In genomic region chr11:107325739-107326725, GRCm38 (mm10) we compare ENCODE assay signal across 9 mouse cellular contexts.
DNase-seq lines count a peak whose midpoint lies in the region; ATAC-seq lines count a peak whose summit lies in the region.
"Had no signal": no experiment of that assay in that cellular context is flagged by ENCODE, and none has a peak within 500 bp of the region (broad histone marks: within the 10 kb centered on the region; RNA-seq: fewer than 3 reads in every experiment).

No protein-coding gene starts in this region.

- no peaks in the 10 kb centered on the region for H3K27me3 ChIP-seq in heart, embryonic 13.5 days (replicated peaks)
- H3K27me3 ChIP-seq in forebrain, embryonic 15.5 days = no peaks in the 10 kb centered on the region
- no peaks in the 10 kb centered on the region for H3K27me3 ChIP-seq in midbrain, embryonic 11.5 days (ENCODE audit: control insufficient read depth, insufficient read depth, low read length)
- H3K27me3 ChIP-seq: limb, embryonic 12.5 days had no signal

- WGBS in heart, embryonic 13.5 days = 47% methylated on average over 14 of the region's 14 CpGs
- 31% methylated on average over 14 of the region's 14 CpGs for WGBS in forebrain, embryonic 15.5 days
- WGBS in midbrain, embryonic 11.5 days = 30% methylated on average over 14 of the region's 14 CpGs

- no peak for ATAC-seq in heart, embryonic 13.5 days (ENCODE audit: extremely low read depth, insufficient number of reproducible peaks, low FRiP score, low TSS enrichment)
- peak; percentile 48; the same call in 1 of the 2 replicates for ATAC-seq in forebrain, embryonic 15.5 days (replicated peaks)
- ATAC-seq in midbrain, embryonic 11.5 days (ENCODE audit: low FRiP score) = peak; percentile 82

- no peak for DNase-seq in heart, adult 8-10 months (ENCODE audit: low spot score)
- DNase-seq in cerebellum, adult 18-20 months = peak; percentile 37 to 38
- DNase-seq in midbrain, embryonic 11.5 days (ENCODE audit: low spot score, missing footprints) = peak; percentile 89
- no peak for DNase-seq in testis, postnatal 14 days (ENCODE audit: low spot score)
- DNase-seq in urinary bladder, postnatal 25 days (ENCODE audit: low spot score) = no peak
- DNase-seq in thymus, postnatal 4 days = no peak

- H3K9me3 ChIP-seq in heart, embryonic 13.5 days = no peaks in the 10 kb centered on the region
- H3K9me3 ChIP-seq in forebrain, embryonic 15.5 days = no peaks in the 10 kb centered on the region; the same call in 1 of the 2 replicates
- no peaks in the 10 kb centered on the region for H3K9me3 ChIP-seq in midbrain, embryonic 11.5 days (ENCODE audit: control insufficient read depth, low read length)

- H3K27ac ChIP-seq in heart, embryonic 13.5 days (replicated peaks) = peak overlapping the region; percentile 58; the same call in 1 of the 2 replicates
- peak overlapping the region; percentile 31 for H3K27ac ChIP-seq in forebrain, embryonic 15.5 days (replicated peaks)
- H3K27ac ChIP-seq in midbrain, embryonic 11.5 days (ENCODE audit: low read depth, low read length) = peak overlapping the region; percentile 40
- H3K27ac ChIP-seq: limb, embryonic 12.5 days had no signal

- H3K4me1 ChIP-seq in heart, embryonic 13.5 days = peaks cover 18% of the 10 kb centered on the region
- H3K4me1 ChIP-seq in forebrain, embryonic 15.5 days = peaks cover 19% of the 10 kb centered on the region
- H3K4me1 ChIP-seq in midbrain, embryonic 11.5 days (ENCODE audit: control insufficient read depth, insufficient read depth, low read length) = peaks cover 10% of the 10 kb centered on the region
- H3K4me1 ChIP-seq: limb, embryonic 12.5 days had no signal

- H3K4me3 ChIP-seq in heart, embryonic 13.5 days = no peak overlapping the region
- no peak overlapping the region for H3K4me3 ChIP-seq in forebrain, embryonic 15.5 days
- H3K4me3 ChIP-seq in midbrain, embryonic 11.5 days (ENCODE audit: low read depth, low read length) = no peak overlapping the region
- H3K4me3 ChIP-seq: limb, embryonic 12.5 days had no signal

- no peaks in the 10 kb centered on the region; the same call in 1 of the 2 replicates for H3K36me3 ChIP-seq in heart, embryonic 13.5 days
- H3K36me3 ChIP-seq in forebrain, embryonic 15.5 days = no peaks in the 10 kb centered on the region
- H3K36me3 ChIP-seq in midbrain, embryonic 11.5 days (ENCODE audit: control insufficient read depth, insufficient read depth, low read length) = no peaks in the 10 kb centered on the region

- peak overlapping the region; percentile 5; the same call in 1 of the 2 replicates for H3K4me2 ChIP-seq in heart, embryonic 13.5 days
- no peak overlapping the region for H3K4me2 ChIP-seq in forebrain, embryonic 15.5 days (replicated peaks)
- H3K4me2 ChIP-seq in midbrain, embryonic 11.5 days = no peak overlapping the region
- H3K4me2 ChIP-seq: limb, embryonic 12.5 days had no signal

- H3K9ac ChIP-seq in heart, embryonic 13.5 days = 0 out of 2 replicates have a peak overlapping the region, but pooled peaks have one; percentile 16
- no peak overlapping the region for H3K9ac ChIP-seq in forebrain, embryonic 15.5 days (replicated peaks)
- peak overlapping the region; percentile 24; the same call in 1 of the 2 replicates for H3K9ac ChIP-seq in midbrain, embryonic 11.5 days (ENCODE audit: low read length)
- H3K9ac ChIP-seq: limb, embryonic 12.5 days had no signal

Comparison
In these comparisons a context has a peak if more than half of its experiments do, and no peak if none do; other contexts are left out.
1. DNase-seq: peak in cerebellum, adult 18-20 months (2 of 2) and midbrain, embryonic 11.5 days (single experiment); none in heart, adult 8-10 months (single experiment), testis, postnatal 14 days (single experiment), urinary bladder, postnatal 25 days (single experiment) and thymus, postnatal 4 days (single experiment).
2. Peak in every context shown above with its lines, with median percentiles within 50 percentile points of each other: H3K27ac ChIP-seq.